Mouse (Mus musculus) thymus, adult 2 months (tissue): ENCODE results near the gene Anks1. TPM values are rescaled to one million over a fixed set of nuclear protein-coding genes. Genes with fewer than 3 reads are reported as not detected.

ENCODE experiments used
- DNase-seq: peaks from one replicate; pipeline ENCODE4 v3.0.0; 2021
- H3K27ac ChIP-seq: fragments of 200-500 bp; 2 replicates; pipeline ENCODE4 v1.5.1; 2012; ENCODE audit warnings: low read length, control low read depth; ENCODE audit not compliant: control insufficient read depth, insufficient read depth
- H3K27me3 ChIP-seq: fragments of 200-500 bp; 2 replicates; pipeline ENCODE4 v1.6.1; 2012; ENCODE audit warnings: mild to moderate bottlenecking, low read length, moderate library complexity, mixed read lengths; ENCODE audit not compliant: control insufficient read depth, insufficient read depth
- H3K36me3 ChIP-seq: fragments of 200-500 bp; 2 replicates; pipeline ENCODE4 v1.6.1; 2012; ENCODE audit warnings: mild to moderate bottlenecking, low read length, moderate library complexity; ENCODE audit not compliant: control insufficient read depth, insufficient read depth
- H3K4me1 ChIP-seq: fragments of 200-500 bp; replicated peaks from 2 replicates; pipeline ENCODE4 v1.6.1; 2012; ENCODE audit warnings: low read length; ENCODE audit not compliant: control insufficient read depth, insufficient read depth
- H3K4me3 ChIP-seq: fragments of 200-500 bp; 2 replicates; pipeline ENCODE4 v1.5.1; 2012; ENCODE audit warnings: mild to moderate bottlenecking, low read length, control low read depth, moderate library complexity; ENCODE audit not compliant: control insufficient read depth, insufficient read depth
- CTCF ChIP-seq: fragments of 200-500 bp; IDR thresholded peaks from 2 replicates; pipeline ENCODE4 v1.5.1; 2012; ENCODE audit warnings: mild to moderate bottlenecking, control low read depth, low read length, moderate library complexity, borderline replicate concordance; ENCODE audit not compliant: control insufficient read depth, poor library complexity, insufficient read depth; ENCODE audit errors: extremely low read depth
- POLR2A ChIP-seq: fragments of 200-500 bp; IDR thresholded peaks from 2 replicates; pipeline ENCODE4 v1.6.1; 2012; ENCODE audit warnings: mild to moderate bottlenecking, low read length, control low read depth, moderate library complexity; ENCODE audit not compliant: control insufficient read depth, poor library complexity, insufficient read depth; ENCODE audit errors: extremely low read depth
- WGBS: fragments of 180-500 bp; shearing (Covaris S2); methylation state at CpG from one replicate; pipeline ENCODE4 v1.1.7; 2018; 5-methylcytosine and 5-hydroxymethylcytosine counted together
- polyA plus RNA-seq: library from polyadenylated mRNA; depleted of rRNA; stranded (reverse); fragments of >200 nt; gene quantifications from 2 replicates; pipeline ENCODE4 v1.2.3, GENCODE M21; 2012

The Anks1 gene
- polyA plus RNA-seq, 1 experiment: 103 TPM

DNA sequence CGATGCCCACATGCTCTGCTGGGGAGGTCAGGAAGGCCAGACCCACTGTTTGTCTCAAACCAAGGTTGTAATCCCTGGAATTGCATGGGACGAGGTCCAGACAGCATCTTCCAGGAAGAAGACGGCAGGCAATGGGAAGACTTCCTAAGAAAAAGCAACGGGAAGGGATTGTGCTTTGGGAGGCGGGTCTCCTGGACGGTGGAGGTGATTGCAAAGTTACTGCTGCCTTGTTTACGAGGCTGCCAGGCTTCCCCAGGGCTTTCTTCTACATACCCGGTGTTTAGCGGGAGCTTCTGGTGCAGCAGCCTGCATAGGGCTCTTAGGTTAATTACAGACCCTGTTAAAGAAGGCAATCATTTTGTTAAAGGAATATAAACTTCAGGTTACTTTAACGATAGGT lies 119.1 kb downstream of the Anks1 start:
- Histone ChIP-seq H3K4me3 (no peak overlapping the region), H3K27me3 (no peaks in the 10 kb centered on the region), H3K27ac (no peak overlapping the region), H3K4me1 (peaks cover 10% of the 10 kb centered on the region), H3K36me3 (peaks cover 5% of the 10 kb centered on the region; the same call in 1 of the 2 replicates)
- 97% methylated on average over 10 of the region's 10 CpGs for WGBS
- DNase-seq: no peak
- no peak for TF ChIP-seq POLR2A
- TF ChIP-seq CTCF: no peak

GRCm38 (mm10) chr17:28029308-28029707 lies 120.2 kb downstream of the Anks1 start:
- H3K4me1 ChIP-seq: peaks cover 2% of the 10 kb centered on the region; the same call in 1 of the 2 replicates
- no peak overlapping the region for H3K27ac ChIP-seq
- H3K4me3 ChIP-seq: no peak overlapping the region
- H3K27me3 ChIP-seq: no peaks in the 10 kb centered on the region
- TF ChIP-seq CTCF (no peak), POLR2A (no peak)
- 88% methylated on average over 2 of the region's 2 CpGs for WGBS
- DNase-seq: no peak
- peaks cover 5% of the 10 kb centered on the region; the same call in 1 of the 2 replicates for H3K36me3 ChIP-seq

DNA sequence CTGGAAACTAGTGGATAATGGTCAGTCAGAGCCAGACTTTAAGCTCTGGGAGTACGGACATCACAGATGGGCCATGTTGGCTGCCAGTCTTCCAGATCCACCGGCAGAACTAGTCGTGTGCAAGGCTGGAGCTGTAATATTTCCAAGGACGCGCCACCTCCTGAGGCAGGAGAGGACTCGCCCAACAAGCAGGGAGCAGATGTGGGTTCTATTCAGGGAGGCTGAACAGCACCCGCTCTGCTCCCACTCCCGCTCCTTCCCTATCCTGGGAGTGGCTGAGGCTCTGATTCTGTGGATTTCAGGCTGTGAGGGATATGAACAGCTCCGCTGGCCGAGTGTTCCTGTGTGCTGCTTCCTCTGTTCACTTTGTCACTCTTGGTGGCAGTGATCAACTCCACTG lies 121.3 kb downstream of the Anks1 start:
- Histone ChIP-seq H3K36me3 (peaks cover 5% of the 10 kb centered on the region; the same call in 1 of the 2 replicates), H3K4me3 (no peak overlapping the region), H3K4me1 (peaks cover 2% of the 10 kb centered on the region; the same call in 1 of the 2 replicates), H3K27ac (no peak overlapping the region), H3K27me3 (no peaks in the 10 kb centered on the region)
- 92% methylated on average over 10 of the region's 10 CpGs for WGBS
- TF ChIP-seq POLR2A (no peak), CTCF (no peak)
- DNase-seq: no peak

DNA sequence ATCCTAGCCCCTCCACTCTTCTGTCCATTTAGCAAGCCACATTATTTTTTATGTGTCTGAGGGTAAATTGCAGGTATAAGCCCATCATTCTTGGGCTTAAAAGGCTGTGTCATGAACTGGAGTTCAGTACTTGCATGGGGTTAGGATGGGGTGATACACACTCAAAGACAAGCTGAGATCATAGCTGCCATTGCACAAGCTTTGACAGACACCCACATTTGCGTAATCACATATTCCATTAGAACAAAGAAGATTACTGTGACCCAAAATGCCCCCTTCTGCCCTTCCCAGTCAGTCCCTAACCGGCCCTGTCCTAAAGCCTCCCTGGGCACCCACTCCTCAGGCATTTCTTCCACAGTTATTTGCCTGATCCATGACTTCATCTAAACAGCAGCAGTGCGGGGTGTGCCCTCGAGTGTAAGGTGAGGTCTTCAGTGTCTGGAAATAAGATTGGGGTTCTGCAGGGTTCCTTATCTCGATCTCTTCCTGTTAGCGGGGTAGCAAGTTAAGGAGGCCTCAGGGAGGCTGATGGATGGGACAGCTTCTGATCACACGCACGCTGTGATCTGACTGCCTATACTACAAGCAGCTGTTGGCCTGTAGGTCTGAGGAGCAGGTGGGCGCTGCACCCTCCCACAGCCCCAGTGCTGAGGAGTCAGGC lies 122.3 kb downstream of the Anks1 start:
- no peak overlapping the region for H3K27ac ChIP-seq
- TF ChIP-seq POLR2A: no peak
- no peak for TF ChIP-seq CTCF
- peaks cover 2% of the 10 kb centered on the region; the same call in 1 of the 2 replicates for H3K4me1 ChIP-seq
- H3K27me3 ChIP-seq: no peaks in the 10 kb centered on the region
- peaks cover 5% of the 10 kb centered on the region; the same call in 1 of the 2 replicates for H3K36me3 ChIP-seq
- DNase-seq: no peak
- 76% methylated on average over 9 of the region's 9 CpGs for WGBS
- H3K4me3 ChIP-seq: no peak overlapping the region

- WGBS: 95% methylated on average over 10 of the region's 10 CpGs
- TF ChIP-seq CTCF (no peak), POLR2A (no peak)
- Histone ChIP-seq H3K36me3 (peaks cover 2% of the 10 kb centered on the region; the same call in 1 of the 2 replicates), H3K27ac (no peak overlapping the region), H3K4me3 (no peak overlapping the region), H3K27me3 (no peaks in the 10 kb centered on the region), H3K4me1 (peaks cover 2% of the 10 kb centered on the region; the same call in 1 of the 2 replicates)
- no peak for DNase-seq
Observed at GRCm38 (mm10) chr17:28032219-28032618, 123.1 kb downstream of the Anks1 start.

DNA sequence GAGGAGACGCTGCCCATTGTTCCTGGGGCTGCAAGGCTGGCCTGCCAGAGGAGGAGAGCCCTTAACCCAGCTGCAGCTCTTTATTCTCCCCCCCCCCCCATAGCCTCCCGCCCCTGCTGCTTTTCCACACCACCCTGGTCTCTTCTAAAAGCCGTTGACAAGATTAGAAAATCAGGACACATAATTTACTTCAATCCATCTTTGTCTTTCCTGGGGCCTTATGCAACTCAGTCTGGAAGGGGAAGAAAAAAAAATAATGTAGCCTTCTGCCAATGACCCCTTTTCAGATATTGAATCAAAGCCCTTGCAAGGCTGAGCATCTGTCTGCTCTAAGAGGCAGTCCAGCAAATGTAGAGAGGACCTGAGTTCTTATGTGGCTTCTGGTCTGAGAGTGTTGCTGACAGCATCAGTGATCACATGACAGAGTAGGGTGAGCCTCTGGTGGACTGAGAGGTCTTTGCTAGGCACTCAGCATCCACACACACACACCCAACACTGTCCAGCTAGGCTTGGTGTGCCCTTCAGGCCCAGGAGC lies 124.0 kb downstream of the Anks1 start:
- TF ChIP-seq CTCF: no peak
- TF ChIP-seq POLR2A: no peak
- WGBS: 96% methylated on average over 3 of the region's 3 CpGs
- Histone ChIP-seq H3K36me3 (no peaks in the 10 kb centered on the region), H3K4me3 (no peak overlapping the region), H3K4me1 (peaks cover 2% of the 10 kb centered on the region; the same call in 1 of the 2 replicates), H3K27me3 (no peaks in the 10 kb centered on the region), H3K27ac (no peak overlapping the region)
- DNase-seq: no peak
